Mouse (Mus musculus) testis, adult 2 months (tissue): Measurements from ENCODE around the gene Cmc2. TPM values are rescaled to one million over a fixed set of nuclear protein-coding genes. Genes with fewer than 3 reads are reported as not detected.

Source experiments
- H3K27ac ChIP-seq: fragments of 200-500 bp; 2 replicates; pipeline ENCODE4 v1.5.1; 2012; ENCODE audit warnings: low read depth, low read length; ENCODE audit not compliant: control insufficient read depth, insufficient read depth
- H3K27me3 ChIP-seq: fragments of 200-500 bp; 2 replicates; pipeline ENCODE4 v1.6.1; 2012; ENCODE audit warnings: mild to moderate bottlenecking, low read length, moderate library complexity; ENCODE audit not compliant: control insufficient read depth, insufficient read depth
- H3K36me3 ChIP-seq: fragments of 200-500 bp; 2 replicates; pipeline ENCODE4 v1.6.1; 2012; ENCODE audit warnings: mild to moderate bottlenecking, low read length; ENCODE audit not compliant: control insufficient read depth, insufficient read depth
- H3K4me1 ChIP-seq: fragments of 200-500 bp; 2 replicates; pipeline ENCODE4 v1.6.1; 2012; ENCODE audit warnings: low read length; ENCODE audit not compliant: control insufficient read depth, insufficient read depth
- H3K4me3 ChIP-seq: fragments of 200-500 bp; 2 replicates; pipeline ENCODE4 v1.5.1; 2012; ENCODE audit warnings: low read depth, mild to moderate bottlenecking, low read length, moderate library complexity, mixed read lengths; ENCODE audit not compliant: control insufficient read depth
- CTCF ChIP-seq: fragments of 200-500 bp; IDR thresholded peaks from 2 replicates; pipeline ENCODE4 v1.5.1; 2012; ENCODE audit warnings: low read depth, mild to moderate bottlenecking, inconsistent platforms, low read length, moderate library complexity; ENCODE audit not compliant: control insufficient read depth, insufficient read depth, insufficient replicate concordance
- POLR2A ChIP-seq: fragments of 200-500 bp; IDR thresholded peaks from 2 replicates; pipeline ENCODE4 v1.6.1; 2012; ENCODE audit warnings: low read depth, mild to moderate bottlenecking, inconsistent platforms, low read length, moderate library complexity; ENCODE audit not compliant: control insufficient read depth
- polyA plus RNA-seq: library from polyadenylated mRNA; depleted of rRNA; stranded (reverse); fragments of >200 nt; gene quantifications from 2 replicates; pipeline ENCODE4 v1.2.3, GENCODE M21; 2012; rRNA removed

Cmc2 gene
- polyA plus RNA-seq, result 12.0 and 12.8 TPM in 2 replicates

- peak within 1 kb of the TSS; percentile 95 for H3K27ac ChIP-seq
- TF ChIP-seq CTCF (no peak), POLR2A (peak; percentile 57)
- H3K36me3 ChIP-seq, result peaks cover 1% of the 10 kb centered on the region; the same call in 1 of the 2 replicates
- H3K27me3 ChIP-seq, result no peaks in the 10 kb centered on the region
- peaks cover 4% of the 10 kb centered on the region for H3K4me1 ChIP-seq
- peak within 1 kb of the TSS; percentile 98 for H3K4me3 ChIP-seq
Measured at GRCm38 (mm10) chr8:116921337-116922059, at the start of gene Cmc2, which contains the start of gene Cenpn. TSS of gene Cmc2 (minus strand) at chr8:116921455. TSS of gene Cenpn (plus strand) at chr8:116921730.

DNA sequence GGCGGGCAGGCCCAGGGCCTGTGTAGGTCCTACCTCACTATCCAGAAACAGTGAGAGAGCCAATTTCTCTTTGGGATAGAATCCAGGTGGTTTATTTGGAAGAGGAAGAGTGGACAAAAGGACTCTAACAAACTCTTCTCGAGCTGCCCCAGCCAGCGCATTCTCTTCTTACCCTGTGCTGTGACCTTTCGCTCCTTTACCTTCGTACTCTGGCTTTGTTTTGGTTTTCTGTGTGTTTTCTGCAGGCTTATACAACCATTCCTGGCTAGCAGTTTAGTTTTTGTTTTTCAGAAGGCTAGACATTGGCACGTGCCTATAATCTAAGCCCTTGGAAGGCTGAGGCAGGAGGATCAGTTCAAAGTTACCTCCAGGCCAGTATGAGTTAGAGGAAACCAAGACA lies 48.3 kb upstream of the Cmc2 start:
- H3K27ac ChIP-seq, result no peak overlapping the region
- TF ChIP-seq POLR2A, result no peak
- TF ChIP-seq CTCF, result no peak
- no peaks in the 10 kb centered on the region for H3K36me3 ChIP-seq
- H3K27me3 ChIP-seq, result no peaks in the 10 kb centered on the region
- H3K4me1 ChIP-seq, result no peaks in the 10 kb centered on the region
- H3K4me3 ChIP-seq, result no peak overlapping the region

DNA sequence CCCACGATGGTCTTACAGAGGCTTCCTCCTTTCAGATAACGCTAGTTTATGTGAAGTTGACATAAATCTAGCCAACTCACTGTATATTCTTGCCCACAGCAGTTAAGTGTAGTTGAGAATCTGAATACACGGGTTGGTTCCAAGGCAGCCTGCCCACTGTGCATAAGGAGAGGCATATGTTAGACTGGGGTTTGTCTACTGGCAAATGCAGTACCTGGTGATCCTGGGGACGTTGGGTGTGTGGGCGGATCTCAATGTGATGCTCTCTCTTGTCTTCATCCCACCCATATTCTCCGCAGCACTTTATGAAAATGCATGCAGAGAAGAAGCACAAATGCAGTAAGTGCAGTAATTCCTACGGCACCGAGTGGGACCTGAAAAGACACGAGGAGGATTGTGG lies 33.2 kb upstream of the Cmc2 start:
- H3K4me3 ChIP-seq, result no peak overlapping the region
- H3K36me3 ChIP-seq, result no peaks in the 10 kb centered on the region; the same call in none of the 2 replicates
- TF ChIP-seq CTCF, result no peak
- no peak for TF ChIP-seq POLR2A
- H3K4me1 ChIP-seq, result no peaks in the 10 kb centered on the region
- no peak overlapping the region for H3K27ac ChIP-seq
- no peaks in the 10 kb centered on the region for H3K27me3 ChIP-seq

GRCm38 (mm10) chr8:116952428-116952827 lies 31.2 kb upstream of the Cmc2 start:
- Histone ChIP-seq H3K4me3 (no peak overlapping the region), H3K27ac (no peak overlapping the region), H3K27me3 (no peaks in the 10 kb centered on the region), H3K36me3 (no peaks in the 10 kb centered on the region; the same call in none of the 2 replicates), H3K4me1 (no peaks in the 10 kb centered on the region)
- TF ChIP-seq POLR2A (no peak), CTCF (no peak)

GRCm38 (mm10) chr8:116951778-116952177 lies 30.5 kb upstream of the Cmc2 start:
- no peak overlapping the region for H3K27ac ChIP-seq
- no peaks in the 10 kb centered on the region for H3K4me1 ChIP-seq
- no peak for TF ChIP-seq POLR2A
- no peak for TF ChIP-seq CTCF
- no peaks in the 10 kb centered on the region; the same call in none of the 2 replicates for H3K36me3 ChIP-seq
- no peak overlapping the region for H3K4me3 ChIP-seq
- H3K27me3 ChIP-seq, result no peaks in the 10 kb centered on the region

- H3K4me3 ChIP-seq, result no peak overlapping the region
- H3K27me3 ChIP-seq, result no peaks in the 10 kb centered on the region
- TF ChIP-seq CTCF, result no peak
- no peak for TF ChIP-seq POLR2A
- no peaks in the 10 kb centered on the region for H3K4me1 ChIP-seq
- no peak overlapping the region for H3K27ac ChIP-seq
- H3K36me3 ChIP-seq, result no peaks in the 10 kb centered on the region; the same call in none of the 2 replicates
Measured at GRCm38 (mm10) chr8:116951369-116951768, 30.1 kb upstream of the Cmc2 start.

GRCm38 (mm10) chr8:116947589-116947988 lies 26.3 kb upstream of the Cmc2 start:
- Histone ChIP-seq H3K4me3 (no peak overlapping the region), H3K27ac (no peak overlapping the region)

GRCm38 (mm10) chr8:116946851-116947250 lies 25.6 kb upstream of the Cmc2 start:
- Histone ChIP-seq H3K27ac (no peak overlapping the region), H3K36me3 (no peaks in the 10 kb centered on the region), H3K4me1 (peaks cover 16% of the 10 kb centered on the region), H3K4me3 (no peak overlapping the region), H3K27me3 (no peaks in the 10 kb centered on the region)
- TF ChIP-seq CTCF (no peak), POLR2A (no peak)

More at GRCm38 (mm10) chr8:116947589-116947988, 26.3 kb upstream of the Cmc2 start:
- H3K27me3 ChIP-seq, result no peaks in the 10 kb centered on the region
- H3K4me1 ChIP-seq, result peaks cover 15% of the 10 kb centered on the region
- H3K36me3 ChIP-seq, result no peaks in the 10 kb centered on the region
- TF ChIP-seq POLR2A, result no peak
- no peak for TF ChIP-seq CTCF
